Mouse (Mus musculus): Measurements from ENCODE around the gene Vps13d.

GRCm38 (mm10) chr4:144939847-144940411 is 254.9 kb downstream of the Vps13d start:
- TF ChIP-seq EP300 (IDR thresholded peaks at IDR 0.05; ENCODE audit: low read depth) (no peak), CTCF (IDR thresholded peaks at IDR 0.05; ENCODE audit: low read depth) (no peak)
